Mouse (Mus musculus) kidney, postnatal 0 days (tissue): Measurements from ENCODE around the gene Mboat1. TPM values are rescaled to one million over a fixed set of nuclear protein-coding genes. Genes with fewer than 3 reads are reported as not detected.

Source experiments
- ATAC-seq: fragments of 200-750 bp; cut with Nextera tagmentation; replicated peaks from 2 replicates; pipeline ENCODE4 v1.8.0; 2017; ENCODE audit warnings: low read depth, moderate number of reproducible peaks, moderate TSS enrichment, moderate library complexity; ENCODE audit not compliant: low FRiP score
- DNase-seq: peaks from one replicate; pipeline ENCODE4 v3.0.0-alpha.2; 2016; ENCODE audit warnings: low spot score
- H3K27ac ChIP-seq: fragments of 300-500 bp; sonication (generic); 2 replicates; pipeline ENCODE4 v1.5.1; 2014; ENCODE audit warnings: mild to moderate bottlenecking
- H3K27me3 ChIP-seq: fragments of 300-500 bp; sonication (generic); 2 replicates; pipeline ENCODE4 v1.6.1; 2014; ENCODE audit warnings: low read length, mixed read lengths; ENCODE audit not compliant: insufficient read depth
- H3K36me3 ChIP-seq: fragments of 300-500 bp; sonication (generic); 2 replicates; pipeline ENCODE4 v1.6.1; 2014; ENCODE audit warnings: low read length, mixed read lengths; ENCODE audit not compliant: insufficient read depth
- H3K4me1 ChIP-seq: fragments of 300-500 bp; sonication (generic); replicated peaks from 2 replicates; pipeline ENCODE4 v1.6.1; 2014; ENCODE audit warnings: antibody characterized with exemption, low read length, mixed read lengths; ENCODE audit not compliant: insufficient read depth
- H3K4me2 ChIP-seq: fragments of 300-500 bp; sonication (generic); 2 replicates; pipeline ENCODE4 v1.6.1; 2014; ENCODE audit warnings: mild to moderate bottlenecking, low read length, moderate library complexity, mixed read lengths
- H3K4me3 ChIP-seq: fragments of 300-500 bp; sonication (generic); replicated peaks from 2 replicates; pipeline ENCODE4 v1.5.1; 2014; ENCODE audit warnings: low read depth, low read length
- H3K9ac ChIP-seq: fragments of 300-500 bp; sonication (generic); 2 replicates; pipeline ENCODE4 v1.6.1; 2014; ENCODE audit warnings: low read depth, low read length
- H3K9me3 ChIP-seq: fragments of 300-500 bp; sonication (generic); replicated peaks from 2 replicates; pipeline ENCODE4 v1.6.1; 2016; ENCODE audit warnings: low read length, inconsistent platforms, mixed read lengths
- CTCF ChIP-seq: IDR thresholded peaks from 2 replicates; pipeline ENCODE4 v1.5.1; 2016; ENCODE audit warnings: antibody characterized with exemption, low read depth, mild to moderate bottlenecking, moderate library complexity
- WGBS: fragments of 180-500 bp; shearing (Covaris S2); extraction: QIAGEN DNeasy Blood & Tissue Kit; methylation state at CpG from one replicate; pipeline ENCODE4 v1.1.7; 2014; 5-methylcytosine and 5-hydroxymethylcytosine counted together
- polyA plus RNA-seq: library from polyadenylated mRNA; unstranded; fragments of >200 nt; fragmentation: Nextera tagmentation; extraction: Ambion mirVana; gene quantifications from 2 replicates; pipeline ENCODE4 v1.2.1, GENCODE M21; 2015

The Mboat1 gene
- polyA plus RNA-seq, 1 experiment from 2014 or later = 27.7 TPM

GRCm38 (mm10) chr13:30193363-30193762 is 57.1 kb downstream of the Mboat1 start:
- TF ChIP-seq CTCF = no peak
- H3K27me3 ChIP-seq = no peaks in the 10 kb centered on the region
- H3K36me3 ChIP-seq = no peaks in the 10 kb centered on the region
- H3K4me1 ChIP-seq = no peaks in the 10 kb centered on the region
- 71% methylated on average over 4 of the region's 4 CpGs for WGBS
- H3K9me3 ChIP-seq = no peaks in the 10 kb centered on the region
- H3K9ac ChIP-seq = no peak overlapping the region
- ATAC-seq (no peak), DNase-seq (no peak)
- no peak overlapping the region for H3K4me3 ChIP-seq
- H3K4me2 ChIP-seq = no peak overlapping the region
- H3K27ac ChIP-seq = no peak overlapping the region

GRCm38 (mm10) chr13:30194834-30195233 is 58.5 kb downstream of the Mboat1 start:
- ATAC-seq = no peak
- WGBS = 54% methylated on average over 3 of the region's 3 CpGs
- TF ChIP-seq CTCF = no peak
- no peaks in the 10 kb centered on the region for H3K9me3 ChIP-seq
- DNase-seq = no peak
- H3K27me3 ChIP-seq = no peaks in the 10 kb centered on the region
- no peaks in the 10 kb centered on the region for H3K4me1 ChIP-seq
- no peaks in the 10 kb centered on the region for H3K36me3 ChIP-seq
- H3K9ac ChIP-seq = no peak overlapping the region
- H3K27ac ChIP-seq = no peak overlapping the region
- no peak overlapping the region for H3K4me2 ChIP-seq
- no peak overlapping the region for H3K4me3 ChIP-seq

- Histone ChIP-seq H3K4me1 (no peaks in the 10 kb centered on the region), H3K36me3 (no peaks in the 10 kb centered on the region), H3K4me3 (no peak overlapping the region), H3K4me2 (no peak overlapping the region), H3K9ac (no peak overlapping the region), H3K27ac (no peak overlapping the region), H3K27me3 (no peaks in the 10 kb centered on the region), H3K9me3 (no peaks in the 10 kb centered on the region)
- no peak for TF ChIP-seq CTCF
- ATAC-seq (no peak), DNase-seq (no peak)
- WGBS = 85% methylated on average over 8 of the region's 8 CpGs
Observed at GRCm38 (mm10) chr13:30196661-30197060, 60.4 kb downstream of the Mboat1 start.

- no peak overlapping the region for H3K9ac ChIP-seq
- H3K4me3 ChIP-seq = no peak overlapping the region
- no peaks in the 10 kb centered on the region for H3K36me3 ChIP-seq
- no peak overlapping the region for H3K4me2 ChIP-seq
- H3K27ac ChIP-seq = 0 out of 2 replicates have a peak overlapping the region, but pooled peaks have one; percentile 11
- no peak for TF ChIP-seq CTCF
- no peaks in the 10 kb centered on the region for H3K27me3 ChIP-seq
- H3K4me1 ChIP-seq = no peaks in the 10 kb centered on the region
- DNase-seq = no peak
- H3K9me3 ChIP-seq = no peaks in the 10 kb centered on the region
- ATAC-seq = no peak
- 76% methylated on average over 9 of the region's 9 CpGs for WGBS
Observed at GRCm38 (mm10) chr13:30198101-30198570, 61.8 kb downstream of the Mboat1 start.

GRCm38 (mm10) chr13:30199821-30200220 is 63.5 kb downstream of the Mboat1 start:
- no peak for TF ChIP-seq CTCF
- ATAC-seq = no peak
- H3K4me2 ChIP-seq = no peak overlapping the region
- no peaks in the 10 kb centered on the region for H3K9me3 ChIP-seq
- H3K27me3 ChIP-seq = no peaks in the 10 kb centered on the region
- no peak overlapping the region for H3K9ac ChIP-seq
- no peaks in the 10 kb centered on the region for H3K36me3 ChIP-seq
- 84% methylated on average over 4 of the region's 4 CpGs for WGBS
- no peaks in the 10 kb centered on the region for H3K4me1 ChIP-seq
- H3K27ac ChIP-seq = no peak overlapping the region
- DNase-seq = no peak
- no peak overlapping the region for H3K4me3 ChIP-seq

- Histone ChIP-seq H3K4me1 (no peaks in the 10 kb centered on the region), H3K27ac (no peak overlapping the region), H3K36me3 (no peaks in the 10 kb centered on the region), H3K9me3 (no peaks in the 10 kb centered on the region), H3K4me2 (no peak overlapping the region), H3K9ac (no peak overlapping the region), H3K27me3 (no peaks in the 10 kb centered on the region), H3K4me3 (no peak overlapping the region)
- TF ChIP-seq CTCF = no peak
- ATAC-seq (no peak), DNase-seq (no peak)
- 96% methylated on average over 2 of the region's 2 CpGs for WGBS
Observed at GRCm38 (mm10) chr13:30200737-30201136, 64.4 kb downstream of the Mboat1 start.

- no peak overlapping the region for H3K9ac ChIP-seq
- ATAC-seq (no peak), DNase-seq (no peak)
- H3K4me1 ChIP-seq = no peaks in the 10 kb centered on the region
- no peaks in the 10 kb centered on the region for H3K27me3 ChIP-seq
- no peak overlapping the region for H3K4me2 ChIP-seq
- no peak overlapping the region for H3K4me3 ChIP-seq
- TF ChIP-seq CTCF = no peak
- no peak overlapping the region for H3K27ac ChIP-seq
- 80% methylated on average over 2 of the region's 2 CpGs for WGBS
- no peaks in the 10 kb centered on the region for H3K36me3 ChIP-seq
- no peaks in the 10 kb centered on the region for H3K9me3 ChIP-seq
Observed at GRCm38 (mm10) chr13:30203018-30203417, 66.7 kb downstream of the Mboat1 start.
